Mouse (Mus musculus): ENCODE data around the gene Gm6592. TPM values are rescaled to one million over a fixed set of nuclear protein-coding genes. Genes with fewer than 3 reads are reported as not detected.

Gene Gm6592
- polyA plus RNA-seq (2017; shearing (Covaris generic)) = not detected

GRCm38 (mm10) chrX:8843694-8844093 lies at the start of gene Gm6592:
Gm6592 (plus strand) TSS chrX:8843994.

GRCm38 (mm10) chrX:8803391-8803790 lies 40.4 kb upstream of the Gm6592 start, which contains the start of gene Ssxb5:
Ssxb5 (plus strand) TSS chrX:8803691.

GRCm38 (mm10) chrX:8873953-8874352 lies 30.2 kb downstream of the Gm6592 start, which contains the start of gene Gm5751:
Gm5751 (plus strand) TSS chrX:8874253.

GRCm38 (mm10) chrX:8892343-8893155 lies 48.8 kb downstream of the Gm6592 start, which contains the start of gene B630019K06Rik:
B630019K06Rik (plus strand) TSS chrX:8892382.

Other genes starting within 250 kb of the Gm6592 start
- not detected for gene Ssxb8, start 153.2 kb upstream of the Gm6592 start, polyA plus RNA-seq (2017; shearing (Covaris generic))
- gene Ssx9, start 95.6 kb upstream of the Gm6592 start, polyA plus RNA-seq (2017; shearing (Covaris generic)) = not detected
- gene Ssxb5, start 40.3 kb upstream of the Gm6592 start, polyA plus RNA-seq (2017; shearing (Covaris generic)) = not detected
- not detected for gene Gm5751, start 30.3 kb downstream of the Gm6592 start, polyA plus RNA-seq (2017; shearing (Covaris generic))
- 2.5 TPM for gene B630019K06Rik, start 48.4 kb downstream of the Gm6592 start, polyA plus RNA-seq (2017; shearing (Covaris generic))
- gene Fthl17b, start 119.0 kb downstream of the Gm6592 start, polyA plus RNA-seq (2017; shearing (Covaris generic)) = not detected
- not detected for gene Fthl17c, start 132.6 kb downstream of the Gm6592 start, polyA plus RNA-seq (2017; shearing (Covaris generic))
- not detected for gene Fthl17d, start 142.8 kb downstream of the Gm6592 start, polyA plus RNA-seq (2017; shearing (Covaris generic))
- gene Fthl17e, start 189.5 kb downstream of the Gm6592 start, polyA plus RNA-seq (2017; shearing (Covaris generic)) = not detected
- not detected for gene Fthl17f, start 219.0 kb downstream of the Gm6592 start, polyA plus RNA-seq (2017; shearing (Covaris generic))